Mouse (Mus musculus): Measurements from ENCODE around the gene Krtdap.
"Not testable (repeated sequence)": the region's sequence is repeated elsewhere in the genome, so short reads cannot be mapped to it uniquely, and the experiment has no call there.

Gene Krtdap

DNA sequence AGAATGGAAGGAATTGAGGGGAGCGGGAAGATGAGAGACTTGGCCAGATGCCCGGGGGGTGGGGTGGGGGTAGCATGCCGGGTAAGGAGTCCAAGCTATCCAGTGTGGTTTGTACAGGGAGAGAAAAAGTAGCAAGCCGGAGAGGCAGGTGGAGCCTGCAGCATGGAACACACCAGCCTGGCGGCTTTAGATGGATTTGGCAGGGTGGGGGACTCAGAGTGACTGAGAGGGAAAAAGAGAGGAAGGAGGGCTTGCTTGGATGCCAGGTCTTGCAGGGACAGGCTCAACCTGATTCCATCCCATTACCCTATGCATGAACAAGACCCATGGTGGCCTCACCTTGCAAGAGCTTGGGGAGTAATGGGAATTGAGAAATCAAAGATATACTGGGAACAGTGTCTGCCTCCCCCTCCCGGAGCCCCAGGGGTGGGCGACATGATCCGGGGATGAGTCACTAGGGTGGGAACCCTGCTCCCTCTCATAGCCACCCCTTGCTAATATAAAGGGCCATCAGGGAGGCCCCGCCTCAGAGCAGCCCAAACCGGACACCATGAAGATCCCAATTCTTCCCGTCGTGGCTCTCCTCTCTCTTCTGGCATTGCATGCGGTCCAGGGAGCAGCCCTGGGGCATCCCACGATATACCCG, at the start of gene Krtdap:
TSS of gene Krtdap (plus strand) at position 520 of the 646 bp plus-strand sequence.
- peak in 1 of 2 experiments; percentile 13 for DNase-seq

DNA sequence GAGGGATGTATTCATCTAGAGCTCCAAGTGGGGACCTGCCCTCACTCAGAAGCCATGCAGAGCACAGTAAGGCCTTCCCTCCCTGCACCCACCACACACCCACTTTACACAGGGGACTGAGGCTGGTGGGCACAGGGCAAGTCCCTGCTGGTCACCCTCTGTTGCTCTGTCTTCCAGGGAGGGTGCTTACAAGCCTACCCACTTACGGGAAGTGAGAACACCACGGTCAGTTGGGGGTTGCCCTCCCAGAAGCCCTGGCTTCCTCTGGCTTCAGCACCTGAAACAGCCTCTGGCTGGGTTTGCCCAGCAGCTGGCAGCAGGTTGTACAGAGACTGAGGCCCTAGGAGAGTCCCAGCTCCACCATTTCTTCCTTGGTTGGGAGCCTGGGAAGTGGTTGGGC, 45.1 kb upstream of the Krtdap start:
- not testable (repeated sequence) for DNase-seq

DNA sequence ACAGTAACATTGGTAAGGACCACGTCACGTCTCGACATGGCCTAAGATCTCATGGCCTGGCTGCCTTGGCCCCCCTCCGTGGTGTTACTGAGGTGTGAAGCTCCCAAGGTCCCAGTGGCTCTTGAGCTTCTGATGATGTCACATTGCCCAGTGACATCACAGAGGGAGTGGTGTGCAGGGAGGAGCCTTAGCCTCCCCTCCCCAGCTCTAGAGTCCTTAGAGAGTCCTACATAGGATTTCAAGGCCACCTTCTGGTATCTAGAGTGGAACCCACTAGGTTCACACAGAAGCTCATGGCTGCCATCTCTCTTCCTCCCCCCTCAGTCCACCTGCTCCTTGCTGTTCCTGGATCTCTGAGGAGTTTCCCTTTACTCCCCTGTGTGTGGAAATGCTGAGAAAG, 44.1 kb upstream of the Krtdap start, which contains the start of gene Gapdhs:
TSS of gene Gapdhs (minus strand) at position 65 of the 400 bp plus-strand sequence.
- not testable (repeated sequence) for DNase-seq

DNA sequence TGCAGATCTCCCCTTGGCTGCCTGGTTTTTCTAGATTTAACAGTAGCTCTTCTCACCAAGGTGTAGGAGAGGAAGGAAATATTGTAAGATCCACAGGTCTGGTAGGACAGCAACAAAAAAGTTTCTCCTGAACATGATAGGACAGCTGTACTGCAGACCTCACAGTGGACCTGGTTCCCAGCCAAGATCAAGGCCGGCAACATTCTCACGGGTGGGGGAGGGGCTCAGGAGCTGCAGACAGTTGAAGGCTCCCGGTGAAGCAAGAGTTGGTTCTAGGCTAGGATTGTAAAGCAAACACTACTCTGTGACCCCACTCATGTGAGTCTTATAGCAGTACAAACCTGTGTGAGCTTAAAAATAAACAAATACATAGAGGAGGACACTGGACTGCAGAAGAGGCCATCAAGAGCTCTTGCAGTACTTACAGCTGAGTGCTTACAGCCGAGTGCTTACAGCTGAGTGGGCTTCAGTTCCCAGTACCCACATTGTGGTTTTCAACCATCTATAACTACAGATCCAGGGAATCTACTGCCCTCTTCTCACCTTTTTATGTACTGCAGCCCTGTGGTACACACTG, 43.6 kb upstream of the Krtdap start:
- DNase-seq = peak; percentile 36 to 53

DNA sequence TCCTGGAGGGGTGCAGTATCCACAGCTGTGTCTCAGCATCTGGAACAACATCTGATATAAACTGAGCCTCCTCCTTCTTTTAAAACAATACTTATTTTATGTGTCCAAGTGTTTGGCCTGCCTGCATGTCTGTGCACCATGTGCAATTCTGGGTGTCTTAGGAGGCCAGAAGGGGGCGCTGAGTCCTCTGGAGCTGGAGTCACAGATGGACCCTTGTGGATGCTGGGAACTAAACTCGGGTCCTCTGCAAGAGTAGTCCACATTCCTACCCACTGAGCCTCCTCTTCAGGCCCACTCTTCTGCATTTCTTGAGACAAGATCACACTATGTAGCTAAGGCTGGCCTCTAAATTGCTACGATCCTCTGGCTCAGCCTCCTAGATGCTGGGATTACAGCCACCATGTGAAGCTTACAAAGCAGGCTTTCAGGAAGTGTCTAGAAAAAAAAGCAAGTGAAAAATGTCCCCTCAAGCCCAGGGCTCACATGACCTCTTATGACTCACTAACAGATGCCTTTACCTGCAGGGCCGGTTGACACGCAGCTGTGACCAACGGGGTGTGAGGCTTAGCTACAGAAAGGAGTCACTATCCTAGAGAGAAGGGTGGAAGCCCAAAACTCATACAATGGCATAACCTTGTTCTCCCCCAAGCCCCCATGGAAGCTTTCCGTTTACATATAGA, 40.0 kb upstream of the Krtdap start:
- no peak for DNase-seq

DNA sequence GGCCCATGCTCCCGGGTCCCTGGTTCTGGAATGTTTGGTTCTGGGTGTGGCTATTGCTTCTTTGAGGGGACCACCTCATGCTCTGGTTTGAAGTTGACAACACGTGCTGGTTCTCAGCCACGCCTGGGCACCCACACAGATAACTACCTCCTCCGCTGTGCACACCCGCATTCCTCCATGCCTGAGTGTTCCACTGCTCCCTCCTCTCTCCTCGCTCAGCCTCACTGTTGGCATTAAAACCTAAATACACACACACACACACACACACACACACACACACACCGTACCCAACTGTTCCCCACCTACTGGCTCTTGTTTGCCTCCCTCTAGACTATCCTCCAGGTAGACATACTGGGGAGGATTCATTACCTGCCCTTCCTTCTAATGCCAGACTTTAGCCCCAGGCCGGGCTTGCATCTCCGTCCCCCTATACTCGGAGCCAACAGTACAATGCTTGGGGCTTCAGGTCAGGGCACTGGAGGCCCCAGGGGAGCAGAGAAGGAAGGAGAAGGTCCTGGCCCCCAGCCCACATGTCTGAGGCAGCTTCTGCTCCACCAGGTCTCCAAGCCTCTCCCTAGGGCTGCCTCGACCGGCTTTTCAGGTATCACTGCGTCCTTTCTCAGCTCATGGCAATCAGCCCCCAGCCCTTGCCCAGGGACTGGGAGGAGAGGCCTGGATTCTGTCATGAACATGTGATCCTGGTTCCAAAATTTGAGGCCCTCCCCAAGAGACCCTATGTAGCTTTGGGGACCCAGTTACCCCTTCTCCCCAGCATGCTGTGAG, 37.7 kb upstream of the Krtdap start:
- DNase-seq = no peak

DNA sequence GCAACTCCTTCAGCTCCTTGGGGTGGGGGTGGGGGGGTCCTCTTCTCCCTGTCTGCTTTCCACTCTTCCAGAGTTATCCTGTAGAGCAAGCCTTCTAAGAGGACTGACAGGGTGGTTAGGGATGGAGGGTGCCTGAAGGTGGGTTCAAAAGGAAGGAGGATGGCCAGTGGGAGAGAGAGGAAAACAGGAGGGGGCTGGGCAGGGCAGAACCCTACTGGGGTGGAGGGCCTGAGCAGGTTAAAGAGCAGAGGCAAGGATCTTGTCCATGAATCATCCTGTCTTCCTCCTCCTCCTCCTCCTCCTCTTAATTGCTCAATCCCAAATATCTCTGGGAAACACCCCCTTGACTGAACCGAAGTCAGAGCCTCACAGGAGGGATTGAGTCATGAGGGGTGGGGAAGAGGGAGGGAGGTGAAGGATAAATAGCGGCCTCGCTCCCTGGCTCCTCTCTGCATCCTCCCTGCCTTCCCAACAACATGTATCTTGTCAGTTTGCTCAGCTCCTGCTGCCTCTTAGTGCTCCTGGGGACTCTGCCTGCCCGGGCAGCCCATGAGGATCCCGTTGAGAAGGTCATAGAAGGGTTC, 36.5 kb upstream of the Krtdap start, which contains the start of gene Sbsn:
TSS of gene Sbsn (plus strand) at position 386 of the 584 bp plus-strand sequence.
- DNase-seq = no peak

DNA sequence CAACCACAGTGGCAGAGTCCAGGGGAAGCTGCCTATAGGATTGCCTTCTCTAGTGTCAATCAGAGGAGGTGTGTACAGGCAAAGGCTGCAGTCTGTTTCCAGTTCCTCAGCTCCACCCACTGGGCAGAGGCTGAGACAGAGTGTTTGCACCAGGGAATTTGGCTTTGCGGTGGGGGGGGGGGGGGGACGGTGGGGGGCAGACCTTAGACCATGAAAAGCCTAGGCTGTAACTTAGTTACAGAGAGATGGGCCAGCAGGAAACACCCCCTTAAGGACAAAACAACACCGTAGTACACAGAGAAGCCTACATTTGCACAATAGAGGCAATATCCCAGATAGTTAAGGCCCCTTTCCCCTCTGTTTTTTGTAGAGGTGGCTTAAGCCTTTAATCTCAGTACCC, 30.7 kb upstream of the Krtdap start:
- no peak for DNase-seq

DNA sequence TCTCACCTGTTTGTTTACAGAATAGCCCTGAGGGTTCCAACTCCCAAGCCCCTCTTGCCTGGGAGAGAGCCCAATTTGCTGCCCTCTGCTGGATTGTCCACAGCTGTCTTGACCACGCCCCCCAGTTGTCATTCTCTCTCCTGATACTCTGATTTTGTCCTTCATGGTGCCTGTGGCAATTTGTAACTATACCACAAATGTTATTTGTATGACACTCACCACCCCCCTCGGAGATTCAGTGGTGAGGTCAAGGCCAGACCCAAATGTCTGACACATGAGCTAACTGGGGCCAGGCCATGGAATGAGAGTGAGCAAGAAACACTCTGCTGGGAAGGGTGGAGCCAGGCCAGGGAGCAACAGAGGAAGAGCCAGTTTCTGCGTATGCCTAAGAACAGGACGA, 28.8 kb upstream of the Krtdap start:
- DNase-seq = peak; percentile 60 to 63

DNA sequence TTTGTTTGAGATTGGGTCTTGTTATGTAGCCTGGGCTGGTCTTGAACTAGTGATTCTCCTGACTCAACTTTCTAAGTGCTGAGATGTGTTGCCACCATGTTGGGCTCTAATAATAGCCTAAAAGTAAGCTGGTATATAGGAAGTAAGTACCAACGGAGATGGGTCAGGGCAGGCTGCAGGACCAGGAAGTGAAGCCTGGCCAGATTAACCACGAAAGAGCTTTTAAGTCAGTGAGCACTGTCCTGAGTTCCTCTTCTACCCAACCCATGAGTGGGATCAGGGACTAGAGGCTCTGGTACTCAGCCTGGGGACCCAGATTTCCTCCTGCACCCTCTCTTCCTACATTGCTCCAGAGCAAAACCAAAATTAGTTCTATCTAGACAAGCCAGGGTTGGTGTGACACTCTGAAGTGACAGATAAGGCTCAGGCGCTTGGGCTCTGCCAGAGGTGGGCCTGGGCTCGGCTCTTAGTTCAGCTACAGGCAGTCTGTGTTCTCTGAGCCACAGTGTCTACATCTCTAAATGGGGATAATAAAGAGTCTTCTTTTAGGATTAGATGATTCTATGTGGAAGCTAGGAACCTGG, 25.8 kb upstream of the Krtdap start:
- no peak for DNase-seq

DNA sequence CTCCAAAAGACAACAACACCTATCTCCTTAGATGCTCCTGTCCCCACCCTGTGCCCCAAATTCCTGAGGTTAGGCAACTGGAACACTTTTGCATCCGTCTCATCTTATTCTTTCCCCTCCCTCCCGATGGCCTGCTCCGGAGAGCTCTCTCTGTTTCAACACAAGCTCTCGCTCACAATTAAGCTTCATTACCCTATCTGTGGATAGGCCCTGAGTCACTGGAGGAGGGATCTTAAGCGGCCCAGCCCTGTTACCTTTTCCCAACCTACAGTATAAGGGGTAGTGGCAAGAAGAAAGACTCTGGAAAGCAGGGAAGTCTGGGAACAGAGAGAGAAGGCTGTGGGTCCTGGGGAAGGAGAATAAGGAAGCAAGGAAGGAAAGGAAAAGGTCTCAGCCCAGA, 24.2 kb upstream of the Krtdap start, which contains the start of gene Dmkn:
TSS of gene Dmkn (plus strand) at position 301 of the 400 bp plus-strand sequence.
- no peak for DNase-seq

DNA sequence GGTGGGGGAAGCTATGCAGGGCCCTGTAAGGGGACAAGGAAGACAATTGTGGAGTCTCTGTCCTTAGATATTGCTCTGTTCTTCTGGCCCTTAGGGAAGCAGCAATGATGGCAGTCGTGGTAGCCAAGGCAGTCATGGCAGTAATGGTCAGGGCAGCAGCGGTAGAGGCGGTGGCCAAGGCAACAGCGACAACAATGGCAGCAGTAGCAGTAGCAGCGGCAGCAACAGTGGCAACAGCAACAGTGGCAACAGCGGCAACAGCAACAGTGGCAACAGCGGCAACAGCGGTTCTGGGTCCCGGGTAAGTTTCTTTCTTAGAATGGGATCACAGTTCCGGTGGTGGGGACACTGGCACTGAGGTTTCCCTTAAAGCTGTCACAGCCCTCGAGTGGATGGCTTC, 22.5 kb upstream of the Krtdap start:
- DNase-seq = no peak

DNA sequence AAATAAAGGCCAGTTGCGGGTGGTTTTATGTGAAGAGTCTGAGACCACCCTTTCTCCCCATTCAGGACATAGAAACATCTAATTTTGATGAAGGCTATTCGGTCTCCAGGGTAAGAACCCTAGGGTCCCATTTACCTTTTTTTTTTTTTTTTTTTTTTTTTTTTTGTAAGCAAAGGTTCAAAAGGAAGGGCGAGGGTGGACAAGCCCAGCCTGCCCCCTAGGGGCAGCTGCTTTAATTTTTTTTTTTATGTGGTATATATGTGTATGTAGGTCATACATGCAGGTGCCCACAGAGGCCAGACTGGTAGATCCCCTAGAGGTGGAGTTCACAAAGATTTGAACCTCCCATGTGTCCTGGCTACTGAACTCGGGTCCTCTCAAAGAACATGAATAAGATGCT, 21.3 kb upstream of the Krtdap start:
- DNase-seq = no peak

DNA sequence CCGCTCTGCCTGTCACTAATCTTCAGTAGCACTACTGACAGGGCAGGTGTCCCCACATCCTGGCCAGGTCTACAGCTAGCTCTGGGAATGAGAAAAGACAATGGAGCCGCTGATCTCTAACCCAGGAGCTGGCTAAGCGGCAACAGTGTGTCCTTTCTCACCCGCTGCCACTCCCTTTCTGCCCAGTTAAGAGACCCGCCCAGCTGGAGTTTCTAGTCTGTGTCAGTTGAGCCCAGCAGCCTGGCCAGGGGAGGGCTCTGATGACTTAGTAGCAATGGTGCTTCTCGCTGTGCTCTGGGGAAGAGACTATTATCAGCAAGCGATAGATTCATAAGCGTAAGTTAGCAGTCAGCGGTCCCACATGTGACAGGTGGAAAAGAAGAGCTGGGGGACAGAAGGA, 18.5 kb upstream of the Krtdap start:
- DNase-seq = no peak

DNA sequence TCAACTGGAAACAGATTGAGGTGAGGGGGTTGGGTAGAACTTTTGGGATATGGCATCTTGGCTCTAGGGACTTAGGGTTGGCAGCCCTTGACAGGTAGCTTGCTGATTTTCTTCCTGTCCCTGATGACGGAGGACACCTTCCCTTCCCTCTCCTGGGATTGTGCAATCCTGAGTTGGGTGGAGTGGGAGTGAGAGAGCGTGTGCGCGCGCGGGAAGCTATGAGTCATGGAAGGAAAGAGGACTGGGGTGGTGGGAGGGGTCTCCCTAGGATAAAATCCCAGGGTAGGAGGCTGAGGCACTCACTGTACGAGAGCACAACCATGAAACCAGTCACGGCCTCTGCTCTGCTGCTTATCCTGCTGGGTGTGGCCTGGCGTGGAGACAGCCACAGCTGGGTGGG, 11.6 kb upstream of the Krtdap start:
- no peak for DNase-seq

DNA sequence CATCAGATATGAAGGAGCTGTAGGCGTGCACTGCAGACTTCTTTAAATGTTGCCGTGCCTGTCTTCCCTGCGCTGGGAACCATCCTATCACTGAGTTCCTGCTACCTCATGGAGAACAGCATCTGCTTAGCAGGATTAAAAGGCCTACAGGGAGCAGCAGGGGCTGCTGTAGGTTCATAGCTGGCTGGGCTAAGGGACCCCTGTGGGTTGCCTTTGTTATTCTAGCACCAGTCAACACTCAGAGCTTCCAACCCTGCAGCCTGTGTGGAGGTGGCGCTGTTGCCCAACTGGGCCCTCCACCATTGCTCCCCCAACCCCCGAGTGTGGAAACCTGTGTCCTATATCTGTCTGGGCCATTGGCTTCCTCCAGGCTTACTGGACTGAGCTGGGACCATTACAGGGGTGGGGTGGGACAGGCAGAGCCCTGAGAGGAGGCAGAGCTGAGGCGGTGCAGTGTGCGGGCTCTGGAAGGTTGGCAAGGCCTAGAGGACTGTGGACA, 10.6 kb upstream of the Krtdap start:
- DNase-seq = no peak

DNA sequence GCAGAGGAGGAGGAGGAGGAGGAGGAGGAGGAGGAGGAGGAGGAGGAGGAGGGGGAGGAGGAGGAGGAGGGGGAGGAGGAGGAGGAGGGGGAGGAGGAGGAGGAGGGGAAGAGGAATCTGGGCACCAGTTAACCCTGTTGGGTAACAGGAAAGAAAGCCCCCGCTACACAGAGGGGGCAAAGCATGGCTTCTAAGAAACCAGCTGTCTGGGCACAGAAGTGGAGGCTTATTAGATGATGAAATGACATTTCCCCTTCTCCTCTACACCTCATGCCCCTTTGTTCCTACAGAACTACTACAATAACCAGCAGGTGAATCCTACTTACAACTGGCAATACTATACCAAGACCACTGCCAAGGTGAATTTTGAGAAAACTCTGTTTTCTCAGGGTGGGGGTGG, 9.8 kb upstream of the Krtdap start:
- DNase-seq = no peak

DNA sequence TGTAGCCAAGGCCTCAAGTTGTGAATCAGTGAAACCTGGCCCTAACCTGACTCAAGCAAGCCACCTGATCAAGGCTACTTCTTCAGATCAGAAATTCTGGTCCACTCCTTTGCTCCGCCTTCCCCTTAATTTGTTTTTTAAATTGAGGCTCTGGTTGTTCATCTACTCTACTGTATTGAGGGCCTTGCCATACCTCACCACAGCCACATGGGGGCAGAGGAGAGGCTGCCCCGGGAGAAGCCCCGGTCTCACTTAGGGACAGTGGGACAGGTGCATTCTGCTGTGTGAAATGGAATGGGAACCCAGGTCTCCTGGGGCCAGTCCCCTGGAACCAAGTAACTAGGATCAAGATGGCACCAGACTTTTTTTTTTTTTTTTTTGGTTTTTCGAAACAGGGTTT, 5.9 kb upstream of the Krtdap start:
- DNase-seq = no peak

DNA sequence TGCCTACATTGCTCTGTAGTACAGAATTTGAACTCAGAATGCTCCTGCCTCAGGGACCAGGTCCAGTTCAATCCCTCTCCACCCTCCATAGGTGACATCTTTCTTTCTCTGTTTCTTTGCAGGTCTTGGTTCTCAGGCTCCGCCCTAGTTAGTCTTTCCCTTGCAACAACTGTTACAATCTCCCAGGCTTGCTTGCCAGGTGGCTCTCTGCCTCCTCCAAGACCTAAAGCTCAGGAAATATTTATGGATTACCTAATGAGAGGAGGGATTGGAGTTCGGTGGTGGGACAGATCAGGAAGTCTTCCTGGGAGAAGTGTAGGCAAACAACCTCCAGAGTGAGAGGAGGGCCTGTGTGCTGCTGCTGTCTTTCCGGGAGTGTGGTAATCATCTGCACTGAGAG, 5.0 kb upstream of the Krtdap start:
- DNase-seq = no peak

DNA sequence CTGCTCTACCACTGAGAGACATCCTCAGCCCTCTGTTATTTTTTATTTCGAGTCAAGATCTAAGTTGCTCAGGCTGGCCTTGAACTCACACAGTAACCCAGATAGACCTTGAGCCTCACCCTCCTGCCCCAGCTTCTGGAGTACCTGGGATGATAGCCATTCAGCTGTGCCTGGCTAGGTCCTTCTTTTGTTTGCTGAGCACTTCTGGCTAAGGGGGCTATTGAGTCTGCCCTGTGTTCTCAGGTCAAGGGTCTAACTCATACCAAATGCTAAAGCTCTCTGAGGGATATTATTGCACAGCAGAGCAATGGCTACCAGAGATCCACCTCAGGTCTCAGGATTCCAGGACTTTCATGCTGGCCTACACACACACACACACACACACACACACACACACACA, 2.5 kb upstream of the Krtdap start:
- no peak for DNase-seq

DNA sequence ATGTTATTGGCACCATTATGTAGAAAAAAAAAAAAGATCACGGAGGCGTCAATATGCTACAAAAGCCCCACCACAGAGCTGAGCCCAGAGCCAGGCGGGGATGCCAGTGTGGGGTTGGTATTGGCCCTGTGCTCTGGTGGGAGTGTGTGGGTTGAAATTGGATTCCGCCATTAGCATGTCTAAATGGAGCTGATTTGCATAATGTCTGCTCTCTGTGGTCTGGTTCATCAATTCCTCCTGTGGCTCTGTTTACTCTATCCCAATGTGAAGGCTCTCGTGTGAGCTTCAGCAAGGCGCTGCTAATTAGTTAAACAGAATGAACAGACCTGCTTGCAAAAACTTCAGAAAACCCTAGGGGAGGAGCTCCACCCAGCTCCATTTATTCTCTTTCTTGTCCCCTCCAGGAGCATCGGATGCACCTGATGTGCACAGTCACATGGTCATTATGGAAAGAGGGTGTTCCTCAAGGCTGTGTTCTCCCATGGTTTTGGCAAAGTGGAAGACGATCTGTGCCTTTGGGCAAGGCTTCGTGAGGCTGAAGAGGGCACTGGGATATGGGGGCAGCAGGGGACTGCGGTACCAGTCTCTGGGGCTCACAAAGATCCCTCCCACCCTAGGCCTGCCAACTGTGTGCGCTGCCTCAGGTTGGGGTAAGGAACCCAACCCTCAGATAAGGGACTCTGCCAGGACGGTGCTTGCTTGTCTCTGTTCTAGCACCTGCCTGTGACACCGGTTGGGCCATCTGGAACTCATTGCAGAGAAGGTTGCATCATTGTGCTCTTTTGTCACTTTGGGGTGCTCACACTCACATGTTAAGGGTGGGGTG, 1.8 kb upstream of the Krtdap start:
- peak; percentile 32 to 58 for DNase-seq

Data from cerebellum, postnatal 10 days (tissue).